ENCODE assay signal across 16 mouse cellular contexts in genomic region chr16:12685816-12686215, GRCm38 (mm10).
DNase-seq lines count a peak whose midpoint lies in the region; ATAC-seq and TF ChIP-seq lines count a peak whose summit lies in the region.
"Had no signal": no experiment of that assay in that cellular context is flagged by ENCODE, and none has a peak within 500 bp of the region (broad histone marks: within the 10 kb centered on the region; RNA-seq: fewer than 3 reads in every experiment).

No protein-coding gene starts in this region.

- no peaks in the 10 kb centered on the region for H3K9me3 ChIP-seq in embryonic facial prominence, embryonic 14.5 days (ENCODE audit: control insufficient read depth, low read length)
- H3K9me3 ChIP-seq in embryonic facial prominence, embryonic 10.5 days: no peaks in the 10 kb centered on the region
- no peaks in the 10 kb centered on the region for H3K9me3 ChIP-seq in lung, embryonic 14.5 days (ENCODE audit: low read depth, low read length)
- H3K9me3 ChIP-seq in lung, postnatal 0 days (ENCODE audit: low read length): no peaks in the 10 kb centered on the region
- H3K9me3 ChIP-seq in hindbrain, embryonic 16.5 days (ENCODE audit: control insufficient read depth, low read length): no peaks in the 10 kb centered on the region
- H3K9me3 ChIP-seq: embryonic facial prominence, embryonic 13.5 days; hindbrain, embryonic 12.5 days had no signal

- DNase-seq in embryonic facial prominence, embryonic 14.5 days (ENCODE audit: low spot score): peak; percentile 11
- DNase-seq in embryonic facial prominence, embryonic 10.5 days (ENCODE audit: low spot score): no peak
- DNase-seq in lung, embryonic 14.5 days: peak; percentile 45
- DNase-seq in lung, adult 2 months: no peak
- peak; percentile 8 for DNase-seq in lung, postnatal 0 days (ENCODE audit: low spot score)
- no peak for DNase-seq in embryo, embryonic 10.5 days (ENCODE audit: low spot score)
- DNase-seq: adrenal gland, postnatal 25 days; cerebellum, adult 2 months; embryo, embryonic 11 days; forebrain, postnatal 0 days; gastrocnemius, postnatal 14 days had no signal

- no peak overlapping the region for H3K4me3 ChIP-seq in embryonic facial prominence, embryonic 14.5 days (ENCODE audit: low read depth, low read length)
- H3K4me3 ChIP-seq in embryonic facial prominence, embryonic 10.5 days: no peak overlapping the region
- H3K4me3 ChIP-seq in lung, embryonic 14.5 days (ENCODE audit: low read depth, low read length): no peak overlapping the region
- no peak overlapping the region for H3K4me3 ChIP-seq in lung, adult 2 months (replicated peaks; ENCODE audit: extremely low read depth, low read depth, low read length)
- H3K4me3 ChIP-seq in lung, postnatal 0 days (ENCODE audit: low read depth, low read length): no peak overlapping the region
- H3K4me3 ChIP-seq in hindbrain, embryonic 16.5 days (ENCODE audit: low read length): no peak overlapping the region
- H3K4me3 ChIP-seq: embryonic facial prominence, embryonic 13.5 days; forebrain, embryonic 13.5 days; hindbrain, embryonic 12.5 days had no signal

- no peaks in the 10 kb centered on the region for H3K27me3 ChIP-seq in embryonic facial prominence, embryonic 14.5 days (replicated peaks; ENCODE audit: control insufficient read depth, insufficient read depth, low read length)
- no peaks in the 10 kb centered on the region for H3K27me3 ChIP-seq in embryonic facial prominence, embryonic 10.5 days (replicated peaks; ENCODE audit: low read depth, poor library complexity, severe bottlenecking)
- no peaks in the 10 kb centered on the region for H3K27me3 ChIP-seq in lung, embryonic 14.5 days (ENCODE audit: insufficient read depth, low read length)
- no peaks in the 10 kb centered on the region for H3K27me3 ChIP-seq in lung, postnatal 0 days (replicated peaks; ENCODE audit: insufficient read depth, low read length)
- H3K27me3 ChIP-seq in hindbrain, embryonic 16.5 days (replicated peaks; ENCODE audit: control insufficient read depth, insufficient read depth, low read length): no peaks in the 10 kb centered on the region
- H3K27me3 ChIP-seq: embryonic facial prominence, embryonic 13.5 days; forebrain, embryonic 13.5 days; hindbrain, embryonic 12.5 days had no signal

- ATAC-seq in embryonic facial prominence, embryonic 14.5 days (ENCODE audit: low read depth): no peak
- 0 out of 2 replicates have a peak, but pooled peaks have one; percentile 14 for ATAC-seq in lung, embryonic 14.5 days (ENCODE audit: insufficient read depth)
- no peak for ATAC-seq in lung, postnatal 0 days
- no peak for ATAC-seq in hindbrain, embryonic 16.5 days
- ATAC-seq: forebrain, embryonic 13.5 days; forebrain, postnatal 0 days; hindbrain, postnatal 0 days had no signal

- TF ChIP-seq CTCF in lung, embryonic 14.5 days (IDR thresholded peaks at IDR 0.05; ENCODE audit: low read depth): no peak
- TF ChIP-seq CTCF in lung, adult 2 months (IDR thresholded peaks at IDR 0.05; ENCODE audit: insufficient read depth, low read length): no peak
- TF ChIP-seq CTCF in lung, postnatal 0 days (IDR thresholded peaks at IDR 0.05): no peak

- no peak for TF ChIP-seq EP300 in lung, postnatal 0 days (IDR thresholded peaks at IDR 0.05)

- WGBS in embryonic facial prominence, embryonic 14.5 days: 76% methylated on average over 3 of the region's 3 CpGs
- 88% methylated on average over 3 of the region's 3 CpGs for WGBS in embryonic facial prominence, embryonic 10.5 days
- WGBS in lung, embryonic 14.5 days: 55% methylated on average over 3 of the region's 3 CpGs
- 49% methylated on average over 3 of the region's 3 CpGs for WGBS in lung, adult 2 months
- 54% methylated on average over 3 of the region's 3 CpGs for WGBS in lung, postnatal 0 days
- 68% methylated on average over 3 of the region's 3 CpGs for whole genome bisulfite sequencing in hindbrain, embryonic 16.5 days

- no peak for TF ChIP-seq POLR2A in lung, adult 2 months (IDR thresholded peaks at IDR 0.05; ENCODE audit: borderline replicate concordance, extremely low read depth, low read depth, low read length)

- H3K9ac ChIP-seq in embryonic facial prominence, embryonic 14.5 days (ENCODE audit: low read depth, low read length): no peak overlapping the region
- no peak overlapping the region for H3K9ac ChIP-seq in lung, embryonic 14.5 days
- H3K9ac ChIP-seq in lung, postnatal 0 days (replicated peaks; ENCODE audit: low read depth): no peak overlapping the region
- no peak overlapping the region for H3K9ac ChIP-seq in hindbrain, embryonic 16.5 days (ENCODE audit: low read depth, low read length)
- H3K9ac ChIP-seq: embryonic facial prominence, embryonic 13.5 days; forebrain, embryonic 13.5 days; forebrain, postnatal 0 days; hindbrain, embryonic 12.5 days had no signal

- H3K4me2 ChIP-seq in embryonic facial prominence, embryonic 14.5 days (ENCODE audit: low read depth, low read length): no peak overlapping the region
- no peak overlapping the region for H3K4me2 ChIP-seq in lung, embryonic 14.5 days
- no peak overlapping the region for H3K4me2 ChIP-seq in lung, postnatal 0 days (replicated peaks; ENCODE audit: low read depth, low read length)
- no peak overlapping the region for H3K4me2 ChIP-seq in hindbrain, embryonic 16.5 days (ENCODE audit: low read length)
- H3K4me2 ChIP-seq: embryonic facial prominence, embryonic 13.5 days; forebrain, embryonic 13.5 days; hindbrain, embryonic 12.5 days had no signal

- H3K4me1 ChIP-seq in embryonic facial prominence, embryonic 14.5 days (ENCODE audit: control insufficient read depth, insufficient read depth, low read length): no peaks in the 10 kb centered on the region
- no peaks in the 10 kb centered on the region for H3K4me1 ChIP-seq in embryonic facial prominence, embryonic 10.5 days
- no peaks in the 10 kb centered on the region for H3K4me1 ChIP-seq in lung, embryonic 14.5 days (ENCODE audit: insufficient read depth)
- no peaks in the 10 kb centered on the region for H3K4me1 ChIP-seq in lung, adult 2 months (ENCODE audit: control insufficient read depth, insufficient read depth, low read length)
- H3K4me1 ChIP-seq in lung, postnatal 0 days (ENCODE audit: insufficient read depth, low read depth, low read length): no peaks in the 10 kb centered on the region
- H3K4me1 ChIP-seq in hindbrain, embryonic 16.5 days (ENCODE audit: control insufficient read depth, insufficient read depth, low read depth, low read length): no peaks in the 10 kb centered on the region
- H3K4me1 ChIP-seq: embryonic facial prominence, embryonic 13.5 days; forebrain, embryonic 13.5 days; hindbrain, embryonic 12.5 days had no signal

- no peaks in the 10 kb centered on the region for H3K36me3 ChIP-seq in embryonic facial prominence, embryonic 14.5 days (ENCODE audit: control insufficient read depth, insufficient read depth, low read length)
- H3K36me3 ChIP-seq in embryonic facial prominence, embryonic 10.5 days (replicated peaks): no peaks in the 10 kb centered on the region
- H3K36me3 ChIP-seq in lung, embryonic 14.5 days (ENCODE audit: insufficient read depth): no peaks in the 10 kb centered on the region
- no peaks in the 10 kb centered on the region for H3K36me3 ChIP-seq in lung, postnatal 0 days (ENCODE audit: insufficient read depth, low read length)
- no peaks in the 10 kb centered on the region for H3K36me3 ChIP-seq in hindbrain, embryonic 16.5 days (ENCODE audit: control insufficient read depth, insufficient read depth, low read length)
- H3K36me3 ChIP-seq: embryonic facial prominence, embryonic 13.5 days; hindbrain, embryonic 12.5 days had no signal

- H3K27ac ChIP-seq in embryonic facial prominence, embryonic 14.5 days (replicated peaks; ENCODE audit: low read depth, low read length): no peak overlapping the region
- H3K27ac ChIP-seq in embryonic facial prominence, embryonic 10.5 days (replicated peaks): no peak overlapping the region
- H3K27ac ChIP-seq in lung, embryonic 14.5 days (ENCODE audit: low read depth): no peak overlapping the region
- H3K27ac ChIP-seq in lung, postnatal 0 days (ENCODE audit: low read length): no peak overlapping the region
- no peak overlapping the region for H3K27ac ChIP-seq in hindbrain, embryonic 16.5 days (ENCODE audit: low read depth, low read length)
- H3K27ac ChIP-seq: embryonic facial prominence, embryonic 13.5 days; forebrain, embryonic 13.5 days; hindbrain, embryonic 12.5 days; hindbrain, postnatal 0 days had no signal

Comparison
In these comparisons a context has a peak if more than half of its experiments do, and no peak if none do; other contexts are left out.
1. DNase-seq: peak in embryonic facial prominence, embryonic 14.5 days (single experiment), lung, embryonic 14.5 days (single experiment) and lung, postnatal 0 days (single experiment); none in embryonic facial prominence, embryonic 10.5 days (single experiment), lung, adult 2 months (single experiment) and embryo, embryonic 10.5 days (single experiment).